Comparison of ENCODE assay signal across 9 mouse cellular contexts in the genomic region with DNA sequence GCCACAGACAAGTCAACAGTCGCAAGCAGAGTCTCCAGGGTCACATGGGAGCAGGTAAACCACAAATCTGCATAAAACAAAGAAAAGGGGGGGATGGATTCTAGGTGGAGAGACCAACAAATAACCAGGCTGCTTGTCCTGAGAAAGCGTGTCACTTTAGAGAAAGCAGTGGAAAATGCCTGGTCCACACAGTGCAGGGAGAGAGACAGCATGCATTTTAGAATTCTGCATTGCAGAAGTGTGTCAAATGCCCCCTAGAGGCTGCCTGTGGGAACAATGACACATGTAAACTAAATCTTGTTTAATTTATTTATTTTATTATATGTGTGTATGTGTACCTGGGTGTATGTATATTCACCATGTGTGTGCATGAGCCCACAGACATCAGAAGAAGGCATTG. TPM values are rescaled to one million over a fixed set of nuclear protein-coding genes. Genes with fewer than 3 reads are reported as not detected.
DNase-seq lines count a peak whose midpoint lies in the region; ATAC-seq and TF ChIP-seq lines count a peak whose summit lies in the region.
"Had no signal": no experiment of that assay in that cellular context is flagged by ENCODE, and none has a peak within 500 bp of the region (broad histone marks: within the 10 kb centered on the region; RNA-seq: fewer than 3 reads in every experiment).

No protein-coding gene starts in this region.

- H3K9ac ChIP-seq in lung, embryonic 14.5 days: no peak overlapping the region
- H3K9ac ChIP-seq in hindbrain, embryonic 14.5 days: no peak overlapping the region
- no peak overlapping the region for H3K9ac ChIP-seq in midbrain, embryonic 16.5 days (ENCODE audit: low read depth, low read length)

- ATAC-seq in lung, embryonic 14.5 days (ENCODE audit: insufficient read depth): peak; percentile 57
- 0 out of 2 replicates have a peak, but pooled peaks have one; percentile 53 for ATAC-seq in hindbrain, embryonic 14.5 days (ENCODE audit: low FRiP score)
- peak; percentile 81 for ATAC-seq in midbrain, embryonic 16.5 days

- no peak overlapping the region for H3K4me2 ChIP-seq in lung, embryonic 14.5 days
- no peak overlapping the region for H3K4me2 ChIP-seq in hindbrain, embryonic 14.5 days (replicated peaks)
- H3K4me2 ChIP-seq in midbrain, embryonic 16.5 days (ENCODE audit: low read length): no peak overlapping the region

- H3K4me1 ChIP-seq in lung, embryonic 14.5 days (ENCODE audit: insufficient read depth): no peaks in the 10 kb centered on the region
- no peaks in the 10 kb centered on the region for H3K4me1 ChIP-seq in hindbrain, embryonic 14.5 days (replicated peaks; ENCODE audit: control insufficient read depth, insufficient read depth, low read length)
- no peaks in the 10 kb centered on the region for H3K4me1 ChIP-seq in midbrain, embryonic 16.5 days (ENCODE audit: control insufficient read depth, insufficient read depth, low read length)

- no peaks in the 10 kb centered on the region for H3K27me3 ChIP-seq in lung, embryonic 14.5 days (ENCODE audit: insufficient read depth, low read length)
- no peaks in the 10 kb centered on the region for H3K27me3 ChIP-seq in hindbrain, embryonic 14.5 days (ENCODE audit: control insufficient read depth, insufficient read depth, low read length)
- H3K27me3 ChIP-seq in midbrain, embryonic 16.5 days (ENCODE audit: control insufficient read depth, insufficient read depth, low read depth, low read length): no peaks in the 10 kb centered on the region

- peak overlapping the region; percentile 56; the same call in 1 of the 2 replicates for H3K27ac ChIP-seq in lung, embryonic 14.5 days (ENCODE audit: low read depth)
- no peak overlapping the region for H3K27ac ChIP-seq in hindbrain, embryonic 14.5 days
- peak overlapping the region; percentile 10; the same call in 1 of the 2 replicates for H3K27ac ChIP-seq in midbrain, embryonic 16.5 days (ENCODE audit: low read length)
- H3K27ac ChIP-seq: macrophage had no signal

- no peak overlapping the region for H3K4me3 ChIP-seq in lung, embryonic 14.5 days (ENCODE audit: low read depth, low read length)
- no peak overlapping the region for H3K4me3 ChIP-seq in hindbrain, embryonic 14.5 days (replicated peaks; ENCODE audit: low read length)
- H3K4me3 ChIP-seq in midbrain, embryonic 16.5 days (ENCODE audit: low read depth, low read length): no peak overlapping the region

- H3K36me3 ChIP-seq in lung, embryonic 14.5 days (ENCODE audit: insufficient read depth): no peaks in the 10 kb centered on the region
- H3K36me3 ChIP-seq in hindbrain, embryonic 14.5 days (replicated peaks; ENCODE audit: control insufficient read depth, insufficient read depth): no peaks in the 10 kb centered on the region
- no peaks in the 10 kb centered on the region for H3K36me3 ChIP-seq in midbrain, embryonic 16.5 days (ENCODE audit: control insufficient read depth, insufficient read depth, low read length)

- no peaks in the 10 kb centered on the region for H3K9me3 ChIP-seq in lung, embryonic 14.5 days (ENCODE audit: low read depth, low read length)
- H3K9me3 ChIP-seq in hindbrain, embryonic 14.5 days (ENCODE audit: control insufficient read depth, low read length): no peaks in the 10 kb centered on the region
- no peaks in the 10 kb centered on the region for H3K9me3 ChIP-seq in midbrain, embryonic 16.5 days (replicated peaks; ENCODE audit: control insufficient read depth, low read length, poor library complexity, severe bottlenecking)

- DNase-seq in lung, embryonic 14.5 days: peak; percentile 71
- no peak for DNase-seq in lung, postnatal 4 days
- peak; percentile 22 for DNase-seq in ZHBTc4 (ENCODE audit: low read depth, low spot score)
- DNase-seq in hindbrain, embryonic 14.5 days (ENCODE audit: low spot score): peak; percentile 54
- DNase-seq in gastrocnemius, adult 18-20 months (ENCODE audit: low spot score): no peak
- no peak for DNase-seq in urinary bladder, postnatal 4 days (ENCODE audit: low spot score in 2 of 2)
- DNase-seq in adrenal gland, adult (ENCODE audit: inconsistent age in 2 of 2, low spot score in 1 of 2): no peak

- TF ChIP-seq CTCF in lung, embryonic 14.5 days (IDR thresholded peaks at IDR 0.05; ENCODE audit: low read depth): peak; percentile 58

- 38% methylated on average over 2 of the region's 2 CpGs for WGBS in lung, embryonic 14.5 days
- 57% methylated on average over 2 of the region's 2 CpGs for WGBS in hindbrain, embryonic 14.5 days
- WGBS in midbrain, embryonic 16.5 days: 61% methylated on average over 2 of the region's 2 CpGs

RNA-seq across cellular contexts. Expression of a gene that starts 4.0 kb away (rescaled TPM):
- 0.09 and 0.16 TPM in 2 replicates for polyA plus RNA-seq in lung, embryonic 14.5 days (2014; fragmentation: Nextera tagmentation; extraction: Ambion mirVana)
- polyA plus RNA-seq in hindbrain, embryonic 14.5 days (2014; fragmentation: Nextera tagmentation; extraction: Ambion mirVana): not detected in 2 replicates
- polyA plus RNA-seq in midbrain, embryonic 16.5 days (2015; fragmentation: Nextera tagmentation; extraction: Ambion mirVana): not detected in 2 replicates
- total RNA-seq in gastrocnemius, adult 18-20 months (2021): under 1 TPM in 1 of 2 experiments, not detected in 1; 0.25 TPM
- polyA plus RNA-seq: macrophage had no signal

Comparison
In these comparisons a context has a peak if more than half of its experiments do, and no peak if none do; other contexts are left out.
1. DNase-seq: peak in lung, embryonic 14.5 days (single experiment), ZHBTc4 (single experiment) and hindbrain, embryonic 14.5 days (single experiment); none in lung, postnatal 4 days (0 of 2), gastrocnemius, adult 18-20 months (single experiment), urinary bladder, postnatal 4 days (0 of 2) and adrenal gland, adult (0 of 2).
2. Peak in every context shown above with its lines, with median percentiles within 50 percentile points of each other: ATAC-seq.